Mouse (Mus musculus): Measurements from ENCODE around the gene Dok4. TPM values are rescaled to one million over a fixed set of nuclear protein-coding genes. Genes with fewer than 3 reads are reported as not detected.
A peak's percentile ranks its signal among the peaks of the same experiment; 100 is the strongest.

Dok4 gene
- total RNA-seq, 2 experiments from 2014 or later: 7.7 to 9.8 TPM

- DNase-seq (ENCODE audit: low spot score in 2 of 2): no peak
Measured at GRCm38 (mm10) chr8:94888383-94889036, 12.4 kb upstream of the Dok4 start.

GRCm38 (mm10) chr8:94880742-94881141 lies 4.6 kb upstream of the Dok4 start:
- no peak for DNase-seq (ENCODE audit: low spot score in 2 of 2)

- no peak for DNase-seq (ENCODE audit: low spot score in 2 of 2)
Measured at GRCm38 (mm10) chr8:94876820-94877219, 690 bp upstream of the Dok4 start.

- DNase-seq (ENCODE audit: low spot score in 2 of 2): no peak
Measured at GRCm38 (mm10) chr8:94875871-94876150, 319 bp downstream of the Dok4 start.

GRCm38 (mm10) chr8:94875096-94875870 lies 847 bp downstream of the Dok4 start:
- no peak for DNase-seq (ENCODE audit: low spot score in 2 of 2)

- peak; percentile 78 to 79 for DNase-seq (ENCODE audit: low spot score in 2 of 2)
Measured at GRCm38 (mm10) chr8:94874358-94874757, 1.8 kb downstream of the Dok4 start.

GRCm38 (mm10) chr8:94872576-94872975 lies 3.6 kb downstream of the Dok4 start:
- DNase-seq (ENCODE audit: low spot score in 2 of 2): no peak

GRCm38 (mm10) chr8:94872156-94872555 lies 4.0 kb downstream of the Dok4 start:
- no peak for DNase-seq (ENCODE audit: low spot score in 2 of 2)

GRCm38 (mm10) chr8:94871108-94871894 lies 4.8 kb downstream of the Dok4 start:
- DNase-seq (ENCODE audit: low spot score in 2 of 2): peak in 1 of 2 experiments; percentile 30

GRCm38 (mm10) chr8:94870474-94871107 lies 5.5 kb downstream of the Dok4 start:
- peak in 1 of 2 experiments; percentile 33 for DNase-seq (ENCODE audit: low spot score in 2 of 2)

- no peak for DNase-seq (ENCODE audit: low spot score in 2 of 2)
Measured at GRCm38 (mm10) chr8:94870003-94870402, 6.1 kb downstream of the Dok4 start.

GRCm38 (mm10) chr8:94869146-94869545 lies 7.0 kb downstream of the Dok4 start:
- peak in 1 of 2 experiments; percentile 11 for DNase-seq (ENCODE audit: low spot score in 2 of 2)

GRCm38 (mm10) chr8:94866921-94867320 lies 9.2 kb downstream of the Dok4 start:
- peak in 1 of 2 experiments; percentile 17 for DNase-seq (ENCODE audit: low spot score in 2 of 2)

- DNase-seq (ENCODE audit: low spot score in 2 of 2): peak; percentile 30 to 49
Measured at GRCm38 (mm10) chr8:94865292-94865691, 10.8 kb downstream of the Dok4 start.

- peak in 1 of 2 experiments; percentile 20 for DNase-seq (ENCODE audit: low spot score in 2 of 2)
Measured at GRCm38 (mm10) chr8:94863897-94864673, 12.0 kb downstream of the Dok4 start.

- peak in 1 of 2 experiments; percentile 17 for DNase-seq (ENCODE audit: low spot score in 2 of 2)
Measured at GRCm38 (mm10) chr8:94862487-94863220, 13.5 kb downstream of the Dok4 start.

GRCm38 (mm10) chr8:94861352-94861910 lies 14.7 kb downstream of the Dok4 start:
- DNase-seq (ENCODE audit: low spot score in 2 of 2): peak; percentile 48 to 68

- DNase-seq (ENCODE audit: low spot score in 2 of 2): peak; percentile 95 to 96
Measured at GRCm38 (mm10) chr8:94857346-94858173, 18.6 kb downstream of the Dok4 start, which contains the start of gene Polr2c. TSS of gene Polr2c (plus strand) at chr8:94857450.

- no peak for DNase-seq (ENCODE audit: low spot score in 2 of 2)
Measured at GRCm38 (mm10) chr8:94857011-94857345, 19.2 kb downstream of the Dok4 start.

All from adrenal gland, adult 18-20 months (tissue).